Comparison of ENCODE assay signal across 8 mouse cellular contexts in the genomic region with DNA sequence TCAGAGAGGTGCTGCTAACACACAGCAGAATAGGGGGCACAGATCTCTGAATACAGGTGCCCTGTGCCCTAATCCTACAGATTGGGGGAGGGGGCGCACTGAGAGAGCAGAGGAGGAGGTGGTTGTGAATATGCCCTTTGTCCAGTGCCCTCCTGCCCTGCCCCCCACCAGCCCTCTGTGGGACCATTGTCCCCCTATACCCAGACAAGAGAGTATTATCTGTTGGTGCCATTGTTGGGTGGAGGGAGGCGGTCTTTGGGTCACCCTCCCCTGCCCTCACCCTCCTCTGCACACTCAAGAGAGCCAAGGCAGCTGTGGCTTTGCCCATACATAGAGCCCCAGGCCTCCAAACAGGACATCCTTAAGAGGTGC. TPM values are rescaled to one million over a fixed set of nuclear protein-coding genes. Genes with fewer than 3 reads are reported as not detected.
DNase-seq lines count a peak whose midpoint lies in the region; ATAC-seq and TF ChIP-seq lines count a peak whose summit lies in the region.

No protein-coding gene starts in this region.

- DNase-seq in heart, postnatal 4 days, result no peak
- no peak for DNase-seq in MEL (ENCODE audit: low read depth, low spot score)
- DNase-seq in forebrain, embryonic 14.5 days (ENCODE audit: low spot score), result no peak
- no peak for DNase-seq in limb, embryonic 10.5 days (ENCODE audit: low spot score)
- no peak for DNase-seq in ovary, postnatal 10 days (ENCODE audit: low spot score)
- DNase-seq in gastrocnemius, postnatal 36 days, result no peak

- H3K9me3 ChIP-seq in heart, embryonic 14.5 days (ENCODE audit: control insufficient read depth, low read length), result no peaks in the 10 kb centered on the region
- H3K9me3 ChIP-seq in MEL (replicated peaks; ENCODE audit: insufficient read depth, low read length), result no peaks in the 10 kb centered on the region
- no peaks in the 10 kb centered on the region for H3K9me3 ChIP-seq in forebrain, embryonic 14.5 days (replicated peaks; ENCODE audit: control insufficient read depth, low read length)
- H3K9me3 ChIP-seq in limb, embryonic 10.5 days (replicated peaks), result no peaks in the 10 kb centered on the region
- H3K9me3 ChIP-seq in neural tube, embryonic 12.5 days, result no peaks in the 10 kb centered on the region

- peak overlapping the region; percentile 77 to 82 for H3K4me3 ChIP-seq in heart, embryonic 14.5 days (ENCODE audit: control insufficient read depth in 1 of 2, insufficient read depth in 1 of 2, low read depth in 1 of 2, low read length in 2 of 2)
- H3K4me3 ChIP-seq in MEL (ENCODE audit: control insufficient read depth in 1 of 2, insufficient read depth in 1 of 2, low read depth in 2 of 2, low read length in 2 of 2), result peak overlapping the region; percentile 68
- H3K4me3 ChIP-seq in forebrain, embryonic 14.5 days (ENCODE audit: low read depth, low read length), result peak overlapping the region; percentile 62
- peak overlapping the region; percentile 79 for H3K4me3 ChIP-seq in limb, embryonic 10.5 days
- peak overlapping the region; percentile 57 for H3K4me3 ChIP-seq in neural tube, embryonic 12.5 days

- peaks cover 13 to 16% of the 10 kb centered on the region in 2 experiments for H3K4me1 ChIP-seq in heart, embryonic 14.5 days (ENCODE audit: control insufficient read depth in 2 of 2, insufficient read depth in 2 of 2, low read length in 2 of 2)
- peaks cover 2 to 11% of the 10 kb centered on the region in 2 experiments; a peak in 3 of 4 replicates for H3K4me1 ChIP-seq in MEL (ENCODE audit: control insufficient read depth in 1 of 2, insufficient read depth in 2 of 2, low read length in 2 of 2)
- no peaks in the 10 kb centered on the region; the same call in 1 of the 2 replicates for H3K4me1 ChIP-seq in forebrain, embryonic 14.5 days (ENCODE audit: control insufficient read depth, insufficient read depth, low read length)
- peaks cover 29% of the 10 kb centered on the region for H3K4me1 ChIP-seq in limb, embryonic 10.5 days
- H3K4me1 ChIP-seq in neural tube, embryonic 12.5 days, result peaks cover 24% of the 10 kb centered on the region

- H3K27ac ChIP-seq in heart, embryonic 14.5 days (replicated peaks in 1 of 2; ENCODE audit: control insufficient read depth in 1 of 2, insufficient read depth in 1 of 2, low read depth in 2 of 2, low read length in 2 of 2), result peak overlapping the region in 1 of 2 experiments; percentile 55; a peak in 2 of 4 replicates
- peak overlapping the region; percentile 25 for H3K27ac ChIP-seq in MEL (ENCODE audit: control insufficient read depth, low read depth, low read length)
- H3K27ac ChIP-seq in forebrain, embryonic 14.5 days (ENCODE audit: low read depth, low read length), result no peak overlapping the region
- peak overlapping the region; percentile 87; the same call in 1 of the 2 replicates for H3K27ac ChIP-seq in limb, embryonic 10.5 days
- H3K27ac ChIP-seq in neural tube, embryonic 12.5 days, result no peak overlapping the region

- H3K36me3 ChIP-seq in heart, embryonic 14.5 days (ENCODE audit: control insufficient read depth, insufficient read depth, low read length), result peaks cover 21% of the 10 kb centered on the region
- peaks cover 0 to 4% of the 10 kb centered on the region in 2 experiments; a peak in 2 of 4 replicates for H3K36me3 ChIP-seq in MEL (ENCODE audit: control insufficient read depth in 1 of 2, insufficient read depth in 2 of 2, low read length in 2 of 2)
- peaks cover 20% of the 10 kb centered on the region for H3K36me3 ChIP-seq in forebrain, embryonic 14.5 days (ENCODE audit: control insufficient read depth, insufficient read depth, low read length)
- peaks cover 38% of the 10 kb centered on the region for H3K36me3 ChIP-seq in limb, embryonic 10.5 days
- peaks cover 19% of the 10 kb centered on the region for H3K36me3 ChIP-seq in neural tube, embryonic 12.5 days

- H3K4me2 ChIP-seq in heart, embryonic 14.5 days (ENCODE audit: low read length), result peak overlapping the region; percentile 72
- peak overlapping the region; percentile 78 for H3K4me2 ChIP-seq in forebrain, embryonic 14.5 days (ENCODE audit: low read length)
- H3K4me2 ChIP-seq in neural tube, embryonic 12.5 days (replicated peaks), result peak overlapping the region; percentile 93

- H3K27me3 ChIP-seq in heart, embryonic 14.5 days (ENCODE audit: control insufficient read depth, insufficient read depth, low read length), result no peaks in the 10 kb centered on the region
- H3K27me3 ChIP-seq in MEL (ENCODE audit: control insufficient read depth in 1 of 2, insufficient read depth in 2 of 2, low read length in 2 of 2), result no peaks in the 10 kb centered on the region
- H3K27me3 ChIP-seq in forebrain, embryonic 14.5 days (replicated peaks; ENCODE audit: control insufficient read depth, insufficient read depth, low read length), result no peaks in the 10 kb centered on the region
- H3K27me3 ChIP-seq in limb, embryonic 10.5 days (ENCODE audit: low read depth, poor library complexity, severe bottlenecking), result peaks cover 32% of the 10 kb centered on the region
- H3K27me3 ChIP-seq in neural tube, embryonic 12.5 days (replicated peaks), result peaks cover 4% of the 10 kb centered on the region; the same call in 1 of the 2 replicates

- no peaks in the 10 kb centered on the region; the same call in 1 of the 2 replicates for H3K79me2 ChIP-seq in MEL (ENCODE audit: control insufficient read depth, insufficient read depth, low read length, poor library complexity)

- 33% methylated on average over 2 of the region's 2 CpGs for WGBS in heart, embryonic 14.5 days
- 18% methylated on average over 2 of the region's 2 CpGs for WGBS in forebrain, embryonic 14.5 days
- 60% methylated on average over 2 of the region's 2 CpGs for WGBS in limb, embryonic 10.5 days
- WGBS in neural tube, embryonic 12.5 days, result 28% methylated on average over 2 of the region's 2 CpGs

- TF ChIP-seq RAD21 in MEL (IDR thresholded peaks at IDR 0.05; ENCODE audit: low read depth, low read length), result no peak

- ATAC-seq in heart, embryonic 14.5 days (ENCODE audit: insufficient number of reproducible peaks, insufficient read depth, low FRiP score, low read depth), result no peak
- 0 out of 2 replicates have a peak, but pooled peaks have one; percentile 16 for ATAC-seq in forebrain, embryonic 14.5 days
- ATAC-seq in neural tube, embryonic 12.5 days (ENCODE audit: low FRiP score, low read depth), result 0 out of 2 replicates have a peak, but pooled peaks have one; percentile 33

- TF ChIP-seq EP300 in MEL (IDR thresholded peaks at IDR 0.05; ENCODE audit: low read depth in 1 of 2, low read length in 2 of 2), result no peak

- TF ChIP-seq CTCF in MEL (IDR thresholded peaks at IDR 0.05 in 2 of 3, conservative IDR thresholded peaks at IDR 0.05 in 1 of 3; ENCODE audit: control insufficient read depth in 1 of 3, insufficient read depth in 1 of 3, low read depth in 2 of 3, low read length in 3 of 3, poor library complexity in 1 of 3, severe bottlenecking in 1 of 3), result no peak

- intact Hi-C loops in gastrocnemius, postnatal 36 days (cut with DNase I), result no loop called here

- no peak for TF ChIP-seq POLR2A in MEL (IDR thresholded peaks at IDR 0.05; ENCODE audit: control insufficient read depth in 1 of 2, insufficient read depth in 1 of 2, low read depth in 1 of 2, low read length in 2 of 2, poor library complexity in 1 of 2)

- peak overlapping the region; percentile 80 for H3K9ac ChIP-seq in heart, embryonic 14.5 days (ENCODE audit: low read length)
- peak overlapping the region; percentile 69 for H3K9ac ChIP-seq in MEL (ENCODE audit: control insufficient read depth, low read depth, low read length, poor library complexity, severe bottlenecking)
- H3K9ac ChIP-seq in forebrain, embryonic 14.5 days (ENCODE audit: low read length), result peak overlapping the region; percentile 67
- H3K9ac ChIP-seq in neural tube, embryonic 12.5 days, result peak overlapping the region; percentile 70

RNA-seq across cellular contexts. Expression of a gene that starts 0.8 kb away (rescaled TPM):
- 19.2 and 20.8 TPM in 2 replicates for polyA plus RNA-seq in heart, embryonic 14.5 days (2014; fragmentation: Nextera tagmentation; extraction: Ambion mirVana)
- total RNA-seq in heart, postnatal 4 days (2021), result 1 to 10 TPM; 6.3 to 7.3 TPM
- 19.0 and 20.1 TPM in 2 replicates for total RNA-seq in MEL (2012; rRNA removed)
- 10 to 100 TPM in 1 of 2 experiments, not detected in 1; 20.8 TPM for polyA plus RNA-seq in MEL (2012; ENCODE audit: insufficient read depth in 1 of 2, insufficient read length in 2 of 2, low read depth in 1 of 2, low replicate concordance in 2 of 2, missing spikeins in 1 of 2)
- 22.0 and 25.6 TPM in 2 replicates for polyA plus RNA-seq in forebrain, embryonic 14.5 days (2014; fragmentation: Nextera tagmentation; extraction: Ambion mirVana)
- polyA plus RNA-seq in limb, embryonic 10.5 days (2016; fragmentation: Nextera tagmentation; extraction: Ambion mirVana), result 13.1 and 23.0 TPM in 2 replicates
- polyA plus RNA-seq in neural tube, embryonic 12.5 days (2016; fragmentation: Nextera tagmentation; extraction: Ambion mirVana), result 33.2 and 33.6 TPM in 2 replicates
- 1 to 10 TPM; 4.3 to 7.3 TPM for total RNA-seq in gastrocnemius, postnatal 36 days (2021)

RNA-seq across cellular contexts. Expression of a gene that starts 30.1 kb away (rescaled TPM):
- 0.13 and 1.0 TPM in 2 replicates for polyA plus RNA-seq in heart, embryonic 14.5 days (2014; fragmentation: Nextera tagmentation; extraction: Ambion mirVana)
- under 1 TPM; 0.21 to 0.70 TPM for total RNA-seq in heart, postnatal 4 days (2021)
- total RNA-seq in MEL (2012; rRNA removed), result 0.23 and 0.46 TPM in 2 replicates
- polyA plus RNA-seq in MEL (2012; ENCODE audit: insufficient read depth in 1 of 2, insufficient read length in 2 of 2, low read depth in 1 of 2, low replicate concordance in 2 of 2, missing spikeins in 1 of 2), result under 1 TPM in 1 of 2 experiments, not detected in 1; 0.92 TPM
- 1.7 and 2.5 TPM in 2 replicates for polyA plus RNA-seq in forebrain, embryonic 14.5 days (2014; fragmentation: Nextera tagmentation; extraction: Ambion mirVana)
- 1.1 and 1.2 TPM in 2 replicates for polyA plus RNA-seq in limb, embryonic 10.5 days (2016; fragmentation: Nextera tagmentation; extraction: Ambion mirVana)
- 1.5 and 1.6 TPM in 2 replicates for polyA plus RNA-seq in neural tube, embryonic 12.5 days (2016; fragmentation: Nextera tagmentation; extraction: Ambion mirVana)
- under 1 TPM; 0.10 to 0.54 TPM for total RNA-seq in gastrocnemius, postnatal 36 days (2021)

RNA-seq across cellular contexts. Expression of a gene that starts 43.6 kb away (rescaled TPM):
- polyA plus RNA-seq in heart, embryonic 14.5 days (2014; fragmentation: Nextera tagmentation; extraction: Ambion mirVana), result 76.6 and 81.1 TPM in 2 replicates
- total RNA-seq in heart, postnatal 4 days (2021), result 10 to 100 TPM; 53.7 to 57.7 TPM
- total RNA-seq in MEL (2012; rRNA removed), result 37.1 and 40.5 TPM in 2 replicates
- 10 to 100 TPM in 1 of 2 experiments, not detected in 1; 49.9 TPM for polyA plus RNA-seq in MEL (2012; ENCODE audit: insufficient read depth in 1 of 2, insufficient read length in 2 of 2, low read depth in 1 of 2, low replicate concordance in 2 of 2, missing spikeins in 1 of 2)
- polyA plus RNA-seq in forebrain, embryonic 14.5 days (2014; fragmentation: Nextera tagmentation; extraction: Ambion mirVana), result 111 and 122 TPM in 2 replicates
- 86.2 and 95.5 TPM in 2 replicates for polyA plus RNA-seq in limb, embryonic 10.5 days (2016; fragmentation: Nextera tagmentation; extraction: Ambion mirVana)
- polyA plus RNA-seq in neural tube, embryonic 12.5 days (2016; fragmentation: Nextera tagmentation; extraction: Ambion mirVana), result 101 and 106 TPM in 2 replicates
- 10 to 100 TPM; 18.6 to 19.1 TPM for total RNA-seq in gastrocnemius, postnatal 36 days (2021)

RNA-seq across cellular contexts. Expression of a gene that starts 44.5 kb away (rescaled TPM):
- 66.4 and 69.6 TPM in 2 replicates for polyA plus RNA-seq in heart, embryonic 14.5 days (2014; fragmentation: Nextera tagmentation; extraction: Ambion mirVana)
- 100 to 1,000 TPM; 223 to 232 TPM for total RNA-seq in heart, postnatal 4 days (2021)
- total RNA-seq in MEL (2012; rRNA removed), result 230 and 233 TPM in 2 replicates
- 100 to 1,000 TPM; 346 to 452 TPM for polyA plus RNA-seq in MEL (2012; ENCODE audit: insufficient read depth in 1 of 2, insufficient read length in 2 of 2, low read depth in 1 of 2, low replicate concordance in 2 of 2, missing spikeins in 1 of 2)
- 77.3 and 82.5 TPM in 2 replicates for polyA plus RNA-seq in forebrain, embryonic 14.5 days (2014; fragmentation: Nextera tagmentation; extraction: Ambion mirVana)
- polyA plus RNA-seq in limb, embryonic 10.5 days (2016; fragmentation: Nextera tagmentation; extraction: Ambion mirVana), result 256 and 281 TPM in 2 replicates
- 298 and 311 TPM in 2 replicates for polyA plus RNA-seq in neural tube, embryonic 12.5 days (2016; fragmentation: Nextera tagmentation; extraction: Ambion mirVana)
- 100 to 1,000 TPM; 105 to 110 TPM for total RNA-seq in gastrocnemius, postnatal 36 days (2021)

RNA-seq across cellular contexts. Expression of a gene that starts 47.7 kb away (rescaled TPM):
- polyA plus RNA-seq in heart, embryonic 14.5 days (2014; fragmentation: Nextera tagmentation; extraction: Ambion mirVana), result 51.6 and 54.0 TPM in 2 replicates
- 10 to 100 TPM; 60.7 to 63.4 TPM for total RNA-seq in heart, postnatal 4 days (2021)
- total RNA-seq in MEL (2012; rRNA removed), result 220 and 234 TPM in 2 replicates
- polyA plus RNA-seq in MEL (2012; ENCODE audit: insufficient read depth in 1 of 2, insufficient read length in 2 of 2, low read depth in 1 of 2, low replicate concordance in 2 of 2, missing spikeins in 1 of 2), result 100 to 1,000 TPM in 1 of 2 experiments, not detected in 1; 167 TPM
- 198 and 208 TPM in 2 replicates for polyA plus RNA-seq in forebrain, embryonic 14.5 days (2014; fragmentation: Nextera tagmentation; extraction: Ambion mirVana)
- 260 and 263 TPM in 2 replicates for polyA plus RNA-seq in limb, embryonic 10.5 days (2016; fragmentation: Nextera tagmentation; extraction: Ambion mirVana)
- polyA plus RNA-seq in neural tube, embryonic 12.5 days (2016; fragmentation: Nextera tagmentation; extraction: Ambion mirVana), result 356 and 377 TPM in 2 replicates
- total RNA-seq in gastrocnemius, postnatal 36 days (2021), result 10 to 100 TPM; 10.4 to 13.6 TPM

Comparison
In these comparisons a context has a peak if more than half of its experiments do, and no peak if none do; other contexts are left out.
1. H3K27ac ChIP-seq: peak in MEL (single experiment) and limb, embryonic 10.5 days (single experiment); none in forebrain, embryonic 14.5 days (single experiment) and neural tube, embryonic 12.5 days (single experiment).
2. Peak in every context shown above with its lines, with median percentiles within 50 percentile points of each other: H3K4me2 ChIP-seq, H3K4me3 ChIP-seq and H3K9ac ChIP-seq.